Mouse (Mus musculus): ENCODE data around the gene Adamts16. TPM values are rescaled to one million over a fixed set of nuclear protein-coding genes. Genes with fewer than 3 reads are reported as not detected.
A peak's percentile ranks its signal among the peaks of the same experiment; 100 is the strongest.

The Adamts16 gene
- total RNA-seq, 1 experiment from 2014 or later = 1.0 TPM

GRCm38 (mm10) chr13:70762586-70762985 lies 79.0 kb downstream of the Adamts16 start:
- no peak for DNase-seq

GRCm38 (mm10) chr13:70761312-70761711 lies 80.3 kb downstream of the Adamts16 start:
- DNase-seq = no peak

GRCm38 (mm10) chr13:70760186-70760585 lies 81.4 kb downstream of the Adamts16 start:
- no peak for DNase-seq

GRCm38 (mm10) chr13:70746294-70747008 lies 95.2 kb downstream of the Adamts16 start:
- DNase-seq = no peak

GRCm38 (mm10) chr13:70744416-70745038 lies 97.1 kb downstream of the Adamts16 start:
- DNase-seq = no peak

- DNase-seq = no peak
Measured at GRCm38 (mm10) chr13:70742693-70743092, 98.9 kb downstream of the Adamts16 start.

GRCm38 (mm10) chr13:70740281-70741240 lies 101.0 kb downstream of the Adamts16 start:
- DNase-seq = no peak

GRCm38 (mm10) chr13:70738781-70739180 lies 102.8 kb downstream of the Adamts16 start:
- no peak for DNase-seq

GRCm38 (mm10) chr13:70736409-70736808 lies 105.2 kb downstream of the Adamts16 start:
- no peak for DNase-seq

DNA sequence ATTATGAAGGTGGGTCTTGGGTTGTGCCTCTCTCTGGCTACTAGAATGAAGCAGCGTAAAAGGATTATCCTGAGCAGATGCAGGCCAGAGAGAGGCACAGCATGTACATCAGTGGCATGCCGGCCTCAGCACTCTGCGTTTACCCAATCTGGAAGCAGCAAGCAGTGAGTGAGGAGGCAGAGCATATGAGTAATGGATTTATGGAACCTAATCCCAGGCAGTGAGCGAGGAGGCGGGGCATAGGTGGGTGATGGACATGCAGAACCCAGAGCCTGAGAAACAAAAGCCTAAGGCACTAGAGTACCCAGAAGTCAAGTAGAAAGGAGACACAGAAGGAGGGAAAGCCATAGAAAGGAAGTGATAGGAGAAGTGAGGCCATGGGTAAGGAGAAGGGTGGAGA lies 107.0 kb downstream of the Adamts16 start:
- no peak for DNase-seq

DNA sequence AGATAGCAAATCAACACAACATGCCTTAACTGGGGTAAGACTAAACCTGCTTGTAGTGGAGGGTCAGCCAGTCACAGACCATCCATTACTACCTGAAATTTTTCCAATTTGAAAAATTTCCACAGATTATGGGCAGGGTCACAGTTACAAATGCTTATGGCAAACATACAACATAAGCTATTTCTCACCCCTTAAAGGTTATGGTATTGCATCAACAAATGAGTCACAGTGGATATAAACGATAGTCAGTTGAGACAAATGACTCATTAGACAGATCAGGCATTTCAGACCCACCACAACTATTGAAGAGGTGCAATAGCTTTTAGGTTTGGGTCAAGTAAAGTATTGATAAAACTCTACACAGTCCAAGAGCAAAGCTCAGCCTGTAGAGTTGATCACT lies 107.7 kb downstream of the Adamts16 start:
- DNase-seq = no peak

DNA sequence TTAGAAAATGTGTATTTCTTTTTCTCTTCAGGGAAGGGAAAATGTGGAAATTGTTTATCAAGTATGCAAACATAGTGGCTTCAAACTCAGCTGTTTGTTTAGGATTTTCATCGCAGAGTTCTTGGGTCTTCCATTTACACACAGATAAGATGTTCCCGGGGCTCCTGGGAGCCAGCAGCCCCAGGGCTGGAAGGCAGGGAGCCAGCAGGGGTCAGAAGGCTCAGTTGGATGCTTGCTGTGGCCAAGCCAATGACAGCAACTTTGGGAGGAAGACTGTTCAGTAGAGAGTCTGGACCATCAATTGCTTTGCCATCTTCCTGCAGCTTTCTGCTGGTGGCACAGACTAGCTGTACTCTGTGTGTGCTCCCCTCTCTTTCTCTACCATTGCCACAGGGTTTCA lies 108.4 kb downstream of the Adamts16 start:
- no peak for DNase-seq

DNA sequence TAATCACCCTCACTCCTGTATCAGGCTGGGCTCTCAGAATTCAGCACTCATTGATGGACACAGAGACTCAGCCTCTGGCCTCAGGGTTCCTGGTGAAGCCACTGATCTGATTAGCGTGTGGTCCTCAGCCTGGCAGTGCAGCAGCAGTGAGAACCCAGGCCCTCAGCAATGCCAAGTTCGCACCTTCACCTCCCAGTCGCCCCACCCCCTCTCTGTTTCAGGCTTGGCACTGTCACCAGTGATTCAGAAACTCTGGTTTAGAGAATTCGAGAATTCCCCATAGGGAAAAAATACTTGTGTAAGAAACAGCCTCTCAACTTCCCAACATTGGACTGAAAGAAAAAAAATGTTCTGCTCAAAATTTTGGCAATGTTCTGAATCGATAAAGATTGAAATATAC lies 108.8 kb downstream of the Adamts16 start:
- DNase-seq = peak; percentile 9

GRCm38 (mm10) chr13:70731349-70731748 lies 110.3 kb downstream of the Adamts16 start:
- no peak for DNase-seq

GRCm38 (mm10) chr13:70729996-70730395 lies 111.6 kb downstream of the Adamts16 start:
- no peak for DNase-seq

GRCm38 (mm10) chr13:70726249-70726648 lies 115.4 kb downstream of the Adamts16 start:
- DNase-seq = no peak

DNA sequence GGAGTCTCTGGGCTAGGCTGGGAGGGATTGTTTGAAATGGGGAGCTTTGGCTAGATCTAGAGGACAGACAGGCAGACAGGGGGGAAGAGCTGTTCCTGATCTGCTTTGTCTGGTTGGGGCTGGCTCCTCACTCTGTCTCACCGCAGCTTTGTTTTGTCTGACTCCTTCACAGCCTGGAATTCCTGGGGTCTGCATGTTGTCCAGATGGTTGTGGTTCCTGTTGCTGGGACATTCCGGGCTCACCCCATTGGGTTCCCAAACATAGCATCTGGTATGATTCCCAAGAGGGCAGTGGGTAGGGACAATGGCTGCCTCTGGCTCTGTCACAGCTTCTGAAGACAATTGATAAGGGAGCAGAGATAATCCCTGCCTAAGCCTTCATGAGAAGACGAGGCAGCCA lies 117.0 kb downstream of the Adamts16 start:
- DNase-seq = no peak

DNA sequence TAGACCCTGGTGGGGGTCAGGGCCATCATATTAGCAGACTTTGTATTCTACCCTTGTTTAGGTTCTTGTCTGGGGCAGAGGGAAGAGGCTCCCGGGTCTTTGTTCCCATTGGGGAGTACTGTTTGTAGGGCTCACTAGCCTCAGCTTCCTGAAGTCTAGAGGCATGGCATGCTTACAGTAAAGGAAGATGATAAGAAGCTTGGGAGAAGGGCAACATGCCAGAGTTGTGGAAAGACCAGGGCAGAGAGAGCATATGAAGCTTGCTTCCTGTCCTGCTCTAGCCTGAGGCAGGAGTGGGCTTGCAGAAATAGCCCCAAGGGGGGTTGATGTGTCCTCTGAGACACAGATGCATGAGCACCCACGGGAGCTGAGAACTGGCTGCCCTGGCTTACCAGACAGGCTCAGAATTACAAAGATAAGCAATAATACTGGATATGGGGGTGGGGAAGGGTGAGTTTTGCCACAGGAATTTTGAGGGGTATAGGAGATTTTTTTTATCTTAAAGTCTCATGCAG lies 117.4 kb downstream of the Adamts16 start:
- no peak for DNase-seq

- DNase-seq = no peak
Measured at GRCm38 (mm10) chr13:70719994-70720393, 121.6 kb downstream of the Adamts16 start.

GRCm38 (mm10) chr13:70718814-70719213 lies 122.8 kb downstream of the Adamts16 start:
- DNase-seq = no peak

DNA sequence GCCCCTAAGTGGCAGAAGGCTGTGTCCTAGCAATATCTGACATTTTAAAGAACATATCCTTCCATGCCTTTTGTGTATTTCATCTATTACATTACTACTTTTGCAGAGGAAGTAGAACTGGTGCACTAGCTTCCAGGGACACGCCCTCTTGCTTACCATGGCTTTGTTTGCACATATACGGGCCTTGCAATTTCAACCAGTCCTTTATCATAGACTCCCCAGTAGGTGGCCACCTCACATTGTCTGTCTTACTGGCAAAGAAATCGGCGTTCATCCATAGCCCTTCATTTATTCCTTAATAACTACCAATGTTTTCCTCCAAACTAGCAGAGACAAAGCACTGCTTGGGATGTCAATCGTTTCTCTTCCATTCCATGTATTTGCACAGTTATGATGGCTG lies 125.6 kb downstream of the Adamts16 start:
- DNase-seq = no peak

DNA sequence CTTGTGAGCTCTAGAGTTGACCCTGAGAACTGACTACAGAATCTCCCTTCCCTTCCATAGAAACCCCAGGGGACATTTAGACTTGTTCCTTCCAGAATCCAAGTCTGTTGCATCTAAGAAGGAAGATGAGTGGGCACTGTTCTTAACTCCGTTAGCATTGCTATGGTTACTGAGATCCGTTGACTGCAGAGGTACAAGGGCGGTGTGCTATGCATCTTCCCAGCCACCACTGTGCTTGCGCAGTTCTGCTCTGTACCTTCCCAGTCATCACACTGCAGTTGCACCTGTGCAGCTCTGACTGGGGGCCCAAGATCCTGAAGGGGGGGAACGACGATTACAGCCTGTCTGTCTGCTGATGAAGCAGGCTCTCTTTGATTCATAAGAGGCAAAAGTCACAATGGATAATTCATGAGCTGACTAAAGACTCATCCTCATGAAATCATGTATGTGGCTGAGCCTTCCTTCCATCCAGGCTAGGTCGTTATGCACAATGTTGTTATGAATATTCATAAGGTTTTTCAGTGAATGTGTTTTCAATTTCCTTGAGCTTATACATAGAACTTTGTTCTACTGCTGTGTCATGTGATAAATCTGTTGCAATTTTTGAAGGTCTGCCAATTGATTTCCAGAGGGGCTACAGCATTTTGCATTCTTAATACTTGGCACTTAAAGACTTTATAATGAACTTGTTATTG lies 127.4 kb downstream of the Adamts16 start:
- DNase-seq = no peak

All from adrenal gland, postnatal 25 days (tissue).